Mouse (Mus musculus) ES-E14 (cell line): ENCODE measurements around the gene Prn.

ENCODE experiments used
- CHD2 ChIP-seq: IDR thresholded peaks from 2 replicates; pipeline ENCODE4 v1.6.1; 2014; ENCODE audit warnings: mild to moderate bottlenecking, low read depth, low read length, inconsistent platforms
- ZC3H11A ChIP-seq: IDR thresholded peaks from 2 replicates; pipeline ENCODE4 v1.6.1; 2012; ENCODE audit warnings: low read depth, mild to moderate bottlenecking, inconsistent platforms, low read length, borderline replicate concordance
- ZNF384 ChIP-seq: IDR thresholded peaks from 2 replicates; pipeline ENCODE4 v1.6.1; 2012; ENCODE audit warnings: low read depth, low read length, inconsistent platforms

GRCm38 (mm10) chr2:131883136-131883535 lies 26.6 kb upstream of the Prn start:
- TF ChIP-seq ZC3H11A (no peak), CHD2 (no peak), ZNF384 (no peak)
